In genomic region chr1:35575203-35575602, GRCm38 (mm10) we compare ENCODE assay signal across 14 mouse cellular contexts.
DNase-seq lines count a peak whose midpoint lies in the region; ATAC-seq and TF ChIP-seq lines count a peak whose summit lies in the region.
"Had no signal": no experiment of that assay in that cellular context is flagged by ENCODE, and none has a peak within 500 bp of the region (broad histone marks: within the 10 kb centered on the region; RNA-seq: fewer than 3 reads in every experiment).

No protein-coding gene starts in this region.

- intact Hi-C loops in left cerebral cortex, postnatal 4 days (cut with DNase I), result no loop called here

- H3K4me2 ChIP-seq in embryonic facial prominence, embryonic 14.5 days (ENCODE audit: low read depth, low read length), result no peak overlapping the region
- H3K4me2 ChIP-seq in intestine, postnatal 0 days (replicated peaks; ENCODE audit: low read depth), result no peak overlapping the region
- H3K4me2 ChIP-seq: embryonic facial prominence, embryonic 13.5 days; limb, embryonic 15.5 days had no signal

- peak; percentile 75 for DNase-seq in embryonic facial prominence, embryonic 14.5 days (ENCODE audit: low spot score)
- no peak for DNase-seq in embryonic facial prominence, embryonic 10.5 days (ENCODE audit: low spot score)
- DNase-seq in left cerebral cortex, adult 9 months (ENCODE audit: low spot score in 2 of 2), result peak; percentile 20 to 22
- DNase-seq in left cerebral cortex, postnatal 4 days, result no peak
- DNase-seq in frontal cortex, postnatal 14 days (ENCODE audit: low spot score in 2 of 2), result peak; percentile 7 to 8
- peak; percentile 20 for DNase-seq in mesoderm, embryonic 11.5 days (ENCODE audit: low read depth, low spot score)
- DNase-seq in spleen, postnatal 36 days (ENCODE audit: low spot score in 2 of 2), result no peak
- DNase-seq: cerebellum, adult 18-20 months; gastrocnemius, postnatal 14 days; thymus, postnatal 4 days had no signal

- 50% methylated on average over 1 of the region's 1 CpGs for WGBS in embryonic facial prominence, embryonic 14.5 days
- 79% methylated on average over 1 of the region's 1 CpGs for WGBS in embryonic facial prominence, embryonic 10.5 days
- WGBS in intestine, postnatal 0 days, result 59% methylated on average over 1 of the region's 1 CpGs

- no peaks in the 10 kb centered on the region for H3K36me3 ChIP-seq in embryonic facial prominence, embryonic 14.5 days (ENCODE audit: control insufficient read depth, insufficient read depth, low read length)
- no peaks in the 10 kb centered on the region for H3K36me3 ChIP-seq in embryonic facial prominence, embryonic 10.5 days (replicated peaks)
- no peaks in the 10 kb centered on the region for H3K36me3 ChIP-seq in intestine, postnatal 0 days (ENCODE audit: control insufficient read depth, insufficient read depth)
- H3K36me3 ChIP-seq: embryonic facial prominence, embryonic 13.5 days; limb, embryonic 15.5 days had no signal

- TF ChIP-seq CTCF in intestine, postnatal 0 days (IDR thresholded peaks at IDR 0.05; ENCODE audit: low read depth), result no peak

- no peak overlapping the region for H3K27ac ChIP-seq in embryonic facial prominence, embryonic 14.5 days (replicated peaks; ENCODE audit: low read depth, low read length)
- H3K27ac ChIP-seq in embryonic facial prominence, embryonic 10.5 days (replicated peaks), result no peak overlapping the region
- H3K27ac ChIP-seq in intestine, postnatal 0 days (ENCODE audit: low read depth, low read length), result no peak overlapping the region
- H3K27ac ChIP-seq: embryonic facial prominence, embryonic 13.5 days; kidney, postnatal 0 days; limb, embryonic 15.5 days had no signal

- H3K27me3 ChIP-seq in embryonic facial prominence, embryonic 14.5 days (replicated peaks; ENCODE audit: control insufficient read depth, insufficient read depth, low read length), result no peaks in the 10 kb centered on the region
- H3K27me3 ChIP-seq in embryonic facial prominence, embryonic 10.5 days (replicated peaks; ENCODE audit: low read depth, poor library complexity, severe bottlenecking), result no peaks in the 10 kb centered on the region
- H3K27me3 ChIP-seq in intestine, postnatal 0 days (replicated peaks; ENCODE audit: control insufficient read depth, insufficient read depth, low read length), result no peaks in the 10 kb centered on the region
- H3K27me3 ChIP-seq: embryonic facial prominence, embryonic 13.5 days; limb, embryonic 15.5 days had no signal

- H3K4me1 ChIP-seq in embryonic facial prominence, embryonic 14.5 days (ENCODE audit: control insufficient read depth, insufficient read depth, low read length), result no peaks in the 10 kb centered on the region
- 0 out of 2 replicates have a peak, but pooled peaks cover 5% of the 10 kb centered on the region for H3K4me1 ChIP-seq in embryonic facial prominence, embryonic 10.5 days
- no peaks in the 10 kb centered on the region for H3K4me1 ChIP-seq in intestine, postnatal 0 days (replicated peaks; ENCODE audit: control insufficient read depth, insufficient read depth, low read length)

- no peak overlapping the region for H3K4me3 ChIP-seq in embryonic facial prominence, embryonic 14.5 days (ENCODE audit: low read depth, low read length)
- H3K4me3 ChIP-seq in embryonic facial prominence, embryonic 10.5 days, result no peak overlapping the region
- no peak overlapping the region for H3K4me3 ChIP-seq in intestine, postnatal 0 days (ENCODE audit: low read depth, low read length)
- H3K4me3 ChIP-seq: embryonic facial prominence, embryonic 13.5 days; limb, embryonic 15.5 days had no signal

- no peaks in the 10 kb centered on the region for H3K9me3 ChIP-seq in embryonic facial prominence, embryonic 14.5 days (ENCODE audit: control insufficient read depth, low read length)
- no peaks in the 10 kb centered on the region for H3K9me3 ChIP-seq in embryonic facial prominence, embryonic 10.5 days
- H3K9me3 ChIP-seq in intestine, postnatal 0 days (ENCODE audit: control insufficient read depth), result no peaks in the 10 kb centered on the region
- H3K9me3 ChIP-seq: embryonic facial prominence, embryonic 13.5 days; limb, embryonic 15.5 days had no signal

- no peak overlapping the region for H3K9ac ChIP-seq in embryonic facial prominence, embryonic 14.5 days (ENCODE audit: low read depth, low read length)
- no peak overlapping the region for H3K9ac ChIP-seq in intestine, postnatal 0 days (ENCODE audit: low read depth, low read length)
- H3K9ac ChIP-seq: embryonic facial prominence, embryonic 13.5 days; limb, embryonic 15.5 days had no signal

- ATAC-seq in embryonic facial prominence, embryonic 14.5 days (ENCODE audit: low read depth), result peak; percentile 86
- no peak for ATAC-seq in intestine, postnatal 0 days

Comparison
In these comparisons a context has a peak if more than half of its experiments do, and no peak if none do; other contexts are left out.
1. DNase-seq: peak in embryonic facial prominence, embryonic 14.5 days (single experiment), left cerebral cortex, adult 9 months (2 of 2), frontal cortex, postnatal 14 days (2 of 2) and mesoderm, embryonic 11.5 days (single experiment); none in embryonic facial prominence, embryonic 10.5 days (single experiment), left cerebral cortex, postnatal 4 days (single experiment) and spleen, postnatal 36 days (0 of 2).